Mouse (Mus musculus) forebrain, postnatal 0 days (tissue): ENCODE data around the gene Epor. TPM values are rescaled to one million over a fixed set of nuclear protein-coding genes. Genes with fewer than 3 reads are reported as not detected.

Experiments
- ATAC-seq: fragments of 200-750 bp; cut with Nextera tagmentation; 2 replicates; pipeline ENCODE4 v1.8.0; 2017; ENCODE audit warnings: mild to moderate bottlenecking, moderate library complexity
- DNase-seq: peaks from one replicate; pipeline ENCODE4 v3.0.0-alpha.2; 2015
- H3K27ac ChIP-seq: fragments of 300-500 bp; sonication (generic); 2 replicates; pipeline ENCODE4 v1.5.1; 2014; ENCODE audit warnings: low read depth, mild to moderate bottlenecking, antibody characterized with exemption, low read length, moderate library complexity, mixed read lengths
- H3K27me3 ChIP-seq: fragments of 300-500 bp; sonication (generic); 2 replicates; pipeline ENCODE4 v1.6.1; 2014; ENCODE audit warnings: mild to moderate bottlenecking, low read length, mixed read lengths; ENCODE audit not compliant: insufficient read depth
- H3K36me3 ChIP-seq: fragments of 300-500 bp; sonication (generic); 2 replicates; pipeline ENCODE4 v1.6.1; 2014; ENCODE audit warnings: mild to moderate bottlenecking, moderate library complexity; ENCODE audit not compliant: insufficient read depth
- H3K4me1 ChIP-seq: fragments of 300-500 bp; sonication (generic); 2 replicates; pipeline ENCODE4 v1.6.1; 2014; ENCODE audit warnings: antibody characterized with exemption; ENCODE audit not compliant: insufficient read depth
- H3K4me2 ChIP-seq: fragments of 300-500 bp; sonication (generic); 2 replicates; pipeline ENCODE4 v1.6.1; 2014; ENCODE audit warnings: low read depth, mild to moderate bottlenecking, moderate library complexity
- H3K4me3 ChIP-seq: fragments of 300-500 bp; sonication (generic); 2 replicates; pipeline ENCODE4 v1.5.1; 2014; ENCODE audit warnings: low read depth, low read length, mixed read lengths
- H3K9ac ChIP-seq: fragments of 300-500 bp; sonication (generic); 2 replicates; pipeline ENCODE4 v1.6.1; 2014; ENCODE audit warnings: mild to moderate bottlenecking
- H3K9me3 ChIP-seq: fragments of 300-500 bp; sonication (generic); 2 replicates; pipeline ENCODE4 v1.6.1; 2016; ENCODE audit warnings: low read length
- CTCF ChIP-seq: sonication (generic); IDR thresholded peaks from 2 replicates; pipeline ENCODE4 v1.5.1; 2016; ENCODE audit warnings: antibody characterized with exemption, control low read depth, low read depth
- WGBS: fragments of 180-500 bp; shearing (Covaris S2); extraction: QIAGEN DNeasy Blood & Tissue Kit; methylation state at CpG from one replicate; pipeline ENCODE4 v1.1.7; 2014; 5-methylcytosine and 5-hydroxymethylcytosine counted together
- polyA plus RNA-seq: library from polyadenylated mRNA; unstranded; fragments of >200 nt; fragmentation: Nextera tagmentation; extraction: Ambion mirVana; gene quantifications from 2 replicates; pipeline ENCODE4 v1.2.1, GENCODE M21; 2015
- total RNA-seq: library from RNA; depleted of rRNA; stranded (reverse); fragments of >200 nt; gene quantifications from 2 replicates; pipeline ENCODE4 v1.2.3, GENCODE M21; 2014

The Epor gene
- total and polyA plus RNA-seq, 2 experiments from 2014 or later: 0.24 to 2.4 TPM

GRCm38 (mm10) chr9:21923490-21924098, 39.7 kb downstream of the Epor start:
- DNase-seq: no peak
- Histone ChIP-seq H3K36me3 (0 out of 2 replicates have a peak, but pooled peaks cover 3% of the 10 kb centered on the region), H3K9me3 (no peaks in the 10 kb centered on the region), H3K27me3 (no peaks in the 10 kb centered on the region), H3K4me1 (peaks cover 10% of the 10 kb centered on the region; the same call in 1 of the 2 replicates), H3K27ac (no peak overlapping the region), H3K4me3 (no peak overlapping the region), H3K4me2 (no peak overlapping the region), H3K9ac (no peak overlapping the region)
- 73% methylated on average over 3 of the region's 3 CpGs for WGBS
- TF ChIP-seq CTCF: no peak
- no peak for ATAC-seq

- Histone ChIP-seq H3K9ac (no peak overlapping the region), H3K36me3 (0 out of 2 replicates have a peak, but pooled peaks cover 3% of the 10 kb centered on the region), H3K4me2 (no peak overlapping the region), H3K9me3 (no peaks in the 10 kb centered on the region), H3K4me3 (no peak overlapping the region), H3K27ac (no peak overlapping the region), H3K4me1 (peaks cover 10% of the 10 kb centered on the region; the same call in 1 of the 2 replicates), H3K27me3 (no peaks in the 10 kb centered on the region)
- 96% methylated on average over 4 of the region's 4 CpGs for WGBS
- ATAC-seq: no peak
- no peak for DNase-seq
- no peak for TF ChIP-seq CTCF
These were observed 40.3 kb downstream of the Epor start for GRCm38 (mm10) chr9:21923036-21923435.

- Histone ChIP-seq H3K9ac (no peak overlapping the region), H3K27ac (no peak overlapping the region), H3K4me3 (peak overlapping the region; percentile 68; the same call in 1 of the 2 replicates), H3K36me3 (peaks cover 12% of the 10 kb centered on the region), H3K27me3 (no peaks in the 10 kb centered on the region), H3K4me2 (peak overlapping the region; percentile 69), H3K4me1 (peaks cover 4% of the 10 kb centered on the region; the same call in 1 of the 2 replicates), H3K9me3 (no peaks in the 10 kb centered on the region)
- no peak for TF ChIP-seq CTCF
- no peak for DNase-seq
- no peak for ATAC-seq
- 18% methylated on average over 5 of the region's 5 CpGs for WGBS
These were observed 44.5 kb downstream of the Epor start for GRCm38 (mm10) chr9:21918692-21919384.

GRCm38 (mm10) chr9:21918035-21918592, 45.2 kb downstream of the Epor start, which contains the start of gene Rab3d:
Gene Rab3d, minus strand, starts transcription at chr9:21918192.
- Histone ChIP-seq H3K36me3 (peaks cover 17% of the 10 kb centered on the region), H3K4me3 (peak within 1 kb of the TSS; percentile 68), H3K27ac (peak within 1 kb of the TSS; percentile 92), H3K27me3 (no peaks in the 10 kb centered on the region), H3K4me1 (peaks cover 4% of the 10 kb centered on the region; the same call in 1 of the 2 replicates), H3K9ac (peak within 1 kb of the TSS; percentile 60), H3K4me2 (peak within 1 kb of the TSS; percentile 69), H3K9me3 (no peaks in the 10 kb centered on the region)
- peak; percentile 94 for DNase-seq
- TF ChIP-seq CTCF: no peak
- peak; percentile 87 for ATAC-seq
- WGBS: 2% methylated on average over 36 of the region's 36 CpGs

DNA sequence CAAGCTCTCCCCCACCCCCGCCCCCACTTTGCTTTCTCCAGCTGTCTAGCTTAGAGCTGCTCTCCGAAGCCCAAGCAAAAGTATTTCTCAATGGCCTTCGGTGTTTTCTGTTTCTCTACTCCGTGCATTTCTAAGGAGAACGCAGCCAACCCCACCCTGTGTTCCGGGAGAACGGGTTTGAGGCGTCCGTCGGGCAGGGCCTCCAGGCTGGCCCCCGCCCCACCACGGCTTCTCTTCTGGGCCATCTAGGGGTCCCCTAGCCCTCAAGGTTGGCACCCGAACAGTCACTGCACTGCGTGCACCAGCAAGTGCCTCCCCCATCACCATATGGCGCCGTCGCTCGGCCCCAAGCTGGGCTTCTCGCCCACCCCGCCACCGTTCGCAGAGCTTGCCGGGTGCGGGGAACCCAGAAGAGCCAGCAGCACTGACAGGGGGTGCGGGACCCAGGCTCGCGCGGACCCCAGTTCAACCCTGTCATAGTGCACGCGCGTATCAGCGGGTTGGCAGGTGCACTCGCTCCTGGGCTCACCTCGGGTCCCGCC, 45.7 kb downstream of the Epor start:
- peaks cover 4% of the 10 kb centered on the region; the same call in 1 of the 2 replicates for H3K4me1 ChIP-seq
- peak overlapping the region; percentile 68 for H3K4me3 ChIP-seq
- peak overlapping the region; percentile 92 for H3K27ac ChIP-seq
- H3K27me3 ChIP-seq: no peaks in the 10 kb centered on the region
- WGBS: 1% methylated on average over 35 of the region's 35 CpGs
- peak; percentile 84 for DNase-seq
- no peak for TF ChIP-seq CTCF
- peak; percentile 86 for ATAC-seq
- H3K9ac ChIP-seq: peak overlapping the region; percentile 60
- H3K36me3 ChIP-seq: peaks cover 21% of the 10 kb centered on the region
- H3K9me3 ChIP-seq: no peaks in the 10 kb centered on the region
- peak overlapping the region; percentile 69 for H3K4me2 ChIP-seq

- peaks cover 21% of the 10 kb centered on the region for H3K36me3 ChIP-seq
- no peak for TF ChIP-seq CTCF
- H3K4me2 ChIP-seq: peak overlapping the region; percentile 69
- WGBS: 75% methylated on average over 3 of the region's 3 CpGs
- H3K27ac ChIP-seq: peak overlapping the region; percentile 92
- H3K27me3 ChIP-seq: no peaks in the 10 kb centered on the region
- peaks cover 4% of the 10 kb centered on the region; the same call in 1 of the 2 replicates for H3K4me1 ChIP-seq
- H3K9ac ChIP-seq: peak overlapping the region; percentile 60
- DNase-seq (no peak), ATAC-seq (no peak)
- no peaks in the 10 kb centered on the region for H3K9me3 ChIP-seq
- H3K4me3 ChIP-seq: peak overlapping the region; percentile 68
These were observed 46.3 kb downstream of the Epor start for GRCm38 (mm10) chr9:21916851-21917492.
